Mouse (Mus musculus) heart, adult 2 months (tissue): ENCODE data around the gene Gemin8.

Source experiments
- CTCF ChIP-seq: fragments of 200-600 bp; IDR thresholded peaks from 2 replicates; pipeline ENCODE4 v1.8.1; 2022; ENCODE audit warnings: antibody characterized with exemption, mild to moderate bottlenecking, moderate library complexity
- EP300 ChIP-seq: fragments of 200-500 bp; IDR thresholded peaks from 2 replicates; pipeline ENCODE4 v1.6.1; 2011; ENCODE audit warnings: low read depth, low read length, control low read depth; ENCODE audit not compliant: insufficient read depth
- POLR2A ChIP-seq: fragments of 200-500 bp; IDR thresholded peaks from 2 replicates; pipeline ENCODE4 v1.6.1; 2011; ENCODE audit warnings: mild to moderate bottlenecking, low read depth, low read length, control low read depth; ENCODE audit not compliant: insufficient read depth

DNA sequence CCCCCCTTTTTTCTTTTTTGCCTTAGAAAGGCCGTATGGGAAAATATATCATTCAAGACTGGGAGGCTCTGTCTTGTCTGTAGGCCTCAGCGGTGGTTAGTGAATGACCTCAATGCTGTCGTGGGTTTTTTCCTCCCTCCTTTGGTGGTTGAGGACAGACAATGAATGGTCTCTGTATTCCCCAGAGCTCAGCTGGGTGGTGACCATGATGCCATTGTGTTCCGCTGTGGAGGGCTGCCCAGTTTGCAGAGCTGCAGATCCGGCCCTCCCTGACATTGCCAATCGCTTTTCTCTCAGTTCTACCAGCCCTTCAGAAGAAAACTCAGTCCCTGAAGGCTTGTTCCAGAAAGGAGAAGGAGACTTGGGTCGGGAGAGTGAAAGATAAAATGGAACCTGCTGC lies 3.5 kb downstream of the Gemin8 start:
- TF ChIP-seq CTCF (no peak), POLR2A (no peak), EP300 (no peak)
